Mouse (Mus musculus): ENCODE measurements around the gene Casp6. TPM values are rescaled to one million over a fixed set of nuclear protein-coding genes. Genes with fewer than 3 reads are reported as not detected.

Gene Casp6
- polyA plus RNA-seq, 1 experiment, result 12.7 TPM

DNA sequence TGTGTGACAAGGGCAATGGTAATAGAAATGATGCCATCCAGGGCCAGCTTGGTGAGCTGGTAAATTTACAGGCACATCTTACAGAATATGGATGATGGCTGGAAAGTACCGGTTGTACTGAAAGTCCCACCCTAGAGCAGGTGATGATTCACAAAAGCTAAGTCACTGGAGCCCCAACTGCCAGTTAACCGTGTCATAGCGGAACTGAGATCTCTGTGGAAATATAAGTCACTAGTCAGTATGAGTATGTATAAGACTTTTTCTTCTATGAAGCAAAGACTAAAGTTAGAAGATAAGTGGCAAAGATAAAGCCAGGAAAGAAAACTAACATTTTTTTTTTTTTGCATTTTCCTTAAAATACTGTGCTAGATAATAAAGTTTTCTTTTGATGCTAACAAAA is 8.1 kb upstream of the Casp6 start:
- Histone ChIP-seq H3K4me3 (no peak overlapping the region), H3K4me2 (ENCODE audit: low read depth) (no peak overlapping the region), H3ac (ENCODE audit: control insufficient read depth, insufficient read length) (no peak overlapping the region), H3K36me3 (ENCODE audit: control insufficient read depth, insufficient read depth) (peaks cover 8% of the 10 kb centered on the region), H3K79me2 (ENCODE audit: control insufficient read depth, insufficient read depth) (no peaks in the 10 kb centered on the region), H3K27me3 (ENCODE audit: control insufficient read depth, insufficient read depth, insufficient read length) (no peaks in the 10 kb centered on the region)
- no peak for TF ChIP-seq USF1 (IDR thresholded peaks at IDR 0.05; ENCODE audit: low read depth)
- TF ChIP-seq POLR2AphosphoS2 (IDR thresholded peaks at IDR 0.05; ENCODE audit: insufficient read length, low read depth), result no peak
- no peak for TF ChIP-seq MAX (IDR thresholded peaks at IDR 0.05; ENCODE audit: low read depth)
- no peak for TF ChIP-seq SRF (IDR thresholded peaks at IDR 0.05; ENCODE audit: control insufficient read depth, insufficient read length, low read depth)
- TF ChIP-seq CEBPB (IDR thresholded peaks at IDR 0.05; ENCODE audit: insufficient read depth, poor library complexity, severe bottlenecking), result no peak
- no peak for TF ChIP-seq TCF12 (IDR thresholded peaks at IDR 0.05; ENCODE audit: insufficient read depth, poor library complexity, severe bottlenecking)

DNA sequence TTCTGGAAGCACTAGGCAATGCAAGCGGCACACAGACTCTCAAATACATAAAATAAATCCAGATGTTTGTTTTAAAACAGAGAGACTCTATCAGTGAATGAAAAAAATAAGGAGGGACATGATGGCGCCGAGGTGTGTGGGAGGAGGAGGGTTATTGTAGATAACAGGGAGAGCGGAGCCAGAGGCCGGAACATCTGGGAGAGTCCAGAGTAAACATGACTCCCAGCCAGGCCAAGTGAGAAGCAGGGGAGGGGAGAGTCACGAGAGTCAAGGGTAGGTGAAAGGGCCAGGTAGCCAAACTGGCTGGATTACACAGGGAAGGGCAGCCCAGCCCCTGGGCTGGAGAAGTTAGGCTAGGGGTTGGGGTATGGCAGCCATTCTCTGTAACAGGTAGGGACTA is 4.6 kb upstream of the Casp6 start:
- Histone ChIP-seq H3K27me3 (ENCODE audit: control insufficient read depth, insufficient read depth, insufficient read length) (no peaks in the 10 kb centered on the region), H3ac (ENCODE audit: control insufficient read depth, insufficient read length) (no peak overlapping the region), H3K4me2 (ENCODE audit: low read depth) (no peak overlapping the region), H3K4me3 (no peak overlapping the region), H3K79me2 (ENCODE audit: control insufficient read depth, insufficient read depth) (no peaks in the 10 kb centered on the region), H3K36me3 (ENCODE audit: control insufficient read depth, insufficient read depth) (no peaks in the 10 kb centered on the region)
- TF ChIP-seq USF1 (IDR thresholded peaks at IDR 0.05; ENCODE audit: low read depth), result no peak

DNA sequence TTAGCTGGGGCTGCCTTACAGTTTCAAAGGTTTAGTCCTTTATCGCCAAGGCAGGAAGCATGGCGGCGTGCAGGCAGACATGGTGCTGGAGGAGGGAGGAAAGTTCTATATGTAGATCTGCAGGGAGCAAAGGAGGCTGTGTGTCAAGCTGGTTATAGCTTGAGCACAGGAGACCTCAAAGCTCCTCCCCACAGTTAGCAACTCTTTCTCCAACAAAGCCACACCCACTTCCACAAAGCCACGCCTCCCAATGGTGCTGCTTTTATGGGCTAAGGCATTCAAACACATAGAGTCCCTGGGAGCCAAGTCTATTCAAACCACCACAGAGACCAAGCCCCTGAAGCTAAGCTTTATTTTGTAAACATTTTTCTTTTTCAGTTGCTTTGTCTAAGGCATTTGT is 2.3 kb upstream of the Casp6 start:
- no peaks in the 10 kb centered on the region for H3K27me3 ChIP-seq (ENCODE audit: control insufficient read depth, insufficient read depth, insufficient read length)
- no peak overlapping the region for H3K4me3 ChIP-seq
- H3ac ChIP-seq (ENCODE audit: control insufficient read depth, insufficient read length), result no peak overlapping the region
- H3K79me2 ChIP-seq (ENCODE audit: control insufficient read depth, insufficient read depth), result no peaks in the 10 kb centered on the region
- H3K4me2 ChIP-seq (ENCODE audit: low read depth), result no peak overlapping the region
- TF ChIP-seq MYOD1 (IDR thresholded peaks at IDR 0.05; ENCODE audit: control insufficient read depth in 1 of 3, insufficient read length in 2 of 3, low read depth in 2 of 3) (no peak), MYOG (IDR thresholded peaks at IDR 0.05; ENCODE audit: control insufficient read depth in 1 of 3, insufficient read depth in 1 of 3, insufficient read length in 2 of 3, low read depth in 2 of 3) (no peak), MAX (IDR thresholded peaks at IDR 0.05; ENCODE audit: low read depth) (no peak), E2F4 (IDR thresholded peaks at IDR 0.05; ENCODE audit: insufficient read depth) (no peak), REST (IDR thresholded peaks at IDR 0.05; ENCODE audit: insufficient read depth, insufficient read length) (no peak), POLR2AphosphoS2 (IDR thresholded peaks at IDR 0.05; ENCODE audit: insufficient read length, low read depth) (no peak), TCF12 (IDR thresholded peaks at IDR 0.05; ENCODE audit: insufficient read depth, poor library complexity, severe bottlenecking) (no peak), TCF3 (IDR thresholded peaks at IDR 0.05; ENCODE audit: insufficient read length, low read depth) (no peak), USF1 (IDR thresholded peaks at IDR 0.05; ENCODE audit: low read depth) (no peak), CEBPB (IDR thresholded peaks at IDR 0.05; ENCODE audit: insufficient read depth, poor library complexity, severe bottlenecking) (no peak), SRF (IDR thresholded peaks at IDR 0.05; ENCODE audit: control insufficient read depth, insufficient read length, low read depth) (no peak), POLR2A (IDR thresholded peaks at IDR 0.05; ENCODE audit: insufficient read length, low read depth) (no peak)
- no peaks in the 10 kb centered on the region for H3K36me3 ChIP-seq (ENCODE audit: control insufficient read depth, insufficient read depth)

DNA sequence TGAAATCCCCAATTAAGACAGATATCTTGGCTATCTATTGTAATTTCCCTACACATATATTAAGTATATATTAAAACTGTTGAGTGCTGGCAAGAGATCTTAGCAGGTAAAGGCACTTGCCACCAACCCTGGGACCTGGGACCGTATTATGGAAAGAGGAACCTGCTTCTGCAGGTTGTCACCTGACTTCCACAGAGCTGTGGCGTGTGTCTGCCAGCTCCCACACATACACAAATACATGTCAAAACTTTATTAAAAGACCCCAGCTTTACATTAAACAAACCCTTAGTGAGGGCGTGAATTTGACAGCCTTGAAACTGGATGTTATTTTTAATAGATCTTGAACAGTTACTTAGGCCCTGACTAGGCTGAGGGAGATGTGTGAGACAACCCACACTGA is 2.1 kb downstream of the Casp6 start:
- H3K27me3 ChIP-seq (ENCODE audit: control insufficient read depth, insufficient read depth, insufficient read length), result no peaks in the 10 kb centered on the region
- H3K36me3 ChIP-seq (ENCODE audit: control insufficient read depth, insufficient read depth), result no peaks in the 10 kb centered on the region
- TF ChIP-seq MAX (IDR thresholded peaks at IDR 0.05; ENCODE audit: low read depth) (no peak), TCF12 (IDR thresholded peaks at IDR 0.05; ENCODE audit: insufficient read depth, poor library complexity, severe bottlenecking) (no peak), MYOG (IDR thresholded peaks at IDR 0.05; ENCODE audit: control insufficient read depth in 1 of 3, insufficient read depth in 1 of 3, insufficient read length in 2 of 3, low read depth in 2 of 3) (no peak), POLR2A (IDR thresholded peaks at IDR 0.05; ENCODE audit: insufficient read length, low read depth) (no peak), USF1 (IDR thresholded peaks at IDR 0.05; ENCODE audit: low read depth) (no peak), MYOD1 (IDR thresholded peaks at IDR 0.05; ENCODE audit: control insufficient read depth in 1 of 3, insufficient read length in 2 of 3, low read depth in 2 of 3) (no peak)
- H3K79me2 ChIP-seq (ENCODE audit: control insufficient read depth, insufficient read depth), result no peaks in the 10 kb centered on the region
- no peak overlapping the region for H3K4me2 ChIP-seq (ENCODE audit: low read depth)
- no peak overlapping the region for H3K4me3 ChIP-seq
- no peak overlapping the region for H3ac ChIP-seq (ENCODE audit: control insufficient read depth, insufficient read length)

DNA sequence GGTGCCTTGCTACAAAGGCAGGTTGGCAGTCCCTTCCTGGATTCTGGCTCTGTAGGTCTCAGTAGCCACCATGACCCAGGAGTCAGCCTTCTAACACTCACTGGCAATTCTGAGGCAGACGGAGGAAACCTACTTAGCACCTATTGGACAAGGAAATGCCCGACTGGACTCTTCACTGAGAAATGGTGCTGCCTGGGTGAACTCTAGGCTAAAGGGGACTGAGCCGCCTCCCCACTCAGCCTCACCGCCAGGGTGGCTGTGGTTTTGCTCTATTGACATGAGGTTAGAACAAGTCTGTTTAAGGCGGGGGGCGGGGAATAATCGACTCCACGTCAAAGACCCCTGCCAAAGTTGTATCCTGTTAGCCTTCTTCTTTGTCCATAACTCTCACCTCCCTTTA is 2.6 kb downstream of the Casp6 start:
- Histone ChIP-seq H3K36me3 (ENCODE audit: control insufficient read depth, insufficient read depth) (no peaks in the 10 kb centered on the region), H3ac (ENCODE audit: control insufficient read depth, insufficient read length) (no peak overlapping the region), H3K79me2 (ENCODE audit: control insufficient read depth, insufficient read depth) (no peaks in the 10 kb centered on the region), H3K27me3 (ENCODE audit: control insufficient read depth, insufficient read depth, insufficient read length) (no peaks in the 10 kb centered on the region), H3K4me2 (ENCODE audit: low read depth) (no peak overlapping the region), H3K4me3 (no peak overlapping the region)
- TF ChIP-seq POLR2A (IDR thresholded peaks at IDR 0.05; ENCODE audit: insufficient read length, low read depth), result no peak
- no peak for TF ChIP-seq SRF (IDR thresholded peaks at IDR 0.05; ENCODE audit: control insufficient read depth, insufficient read length, low read depth)
- TF ChIP-seq TCF12 (IDR thresholded peaks at IDR 0.05; ENCODE audit: insufficient read depth, poor library complexity, severe bottlenecking), result no peak
- no peak for TF ChIP-seq MAX (IDR thresholded peaks at IDR 0.05; ENCODE audit: low read depth)
- no peak for TF ChIP-seq TCF3 (IDR thresholded peaks at IDR 0.05; ENCODE audit: insufficient read length, low read depth)
- no peak for TF ChIP-seq USF1 (IDR thresholded peaks at IDR 0.05; ENCODE audit: low read depth)
- no peak for TF ChIP-seq MYOD1 (IDR thresholded peaks at IDR 0.05; ENCODE audit: control insufficient read depth in 1 of 3, insufficient read length in 2 of 3, low read depth in 2 of 3)
- no peak for TF ChIP-seq REST (IDR thresholded peaks at IDR 0.05; ENCODE audit: insufficient read depth, insufficient read length)
- no peak for TF ChIP-seq CEBPB (IDR thresholded peaks at IDR 0.05; ENCODE audit: insufficient read depth, poor library complexity, severe bottlenecking)
- no peak for TF ChIP-seq POLR2AphosphoS2 (IDR thresholded peaks at IDR 0.05; ENCODE audit: insufficient read length, low read depth)
- no peak for TF ChIP-seq E2F4 (IDR thresholded peaks at IDR 0.05; ENCODE audit: insufficient read depth)
- no peak for TF ChIP-seq MYOG (IDR thresholded peaks at IDR 0.05; ENCODE audit: control insufficient read depth in 1 of 3, insufficient read depth in 1 of 3, insufficient read length in 2 of 3, low read depth in 2 of 3)
